Mouse (Mus musculus): ENCODE measurements around the gene Dnah8. TPM values are rescaled to one million over a fixed set of nuclear protein-coding genes. Genes with fewer than 3 reads are reported as not detected.

Dnah8 gene
- total RNA-seq (2014; fragmentation: Nextera tagmentation) (18.8 and 23.1 TPM in 2 replicates), total RNA-seq (2017) (20.3 and 28.0 TPM in 2 replicates)

DNA sequence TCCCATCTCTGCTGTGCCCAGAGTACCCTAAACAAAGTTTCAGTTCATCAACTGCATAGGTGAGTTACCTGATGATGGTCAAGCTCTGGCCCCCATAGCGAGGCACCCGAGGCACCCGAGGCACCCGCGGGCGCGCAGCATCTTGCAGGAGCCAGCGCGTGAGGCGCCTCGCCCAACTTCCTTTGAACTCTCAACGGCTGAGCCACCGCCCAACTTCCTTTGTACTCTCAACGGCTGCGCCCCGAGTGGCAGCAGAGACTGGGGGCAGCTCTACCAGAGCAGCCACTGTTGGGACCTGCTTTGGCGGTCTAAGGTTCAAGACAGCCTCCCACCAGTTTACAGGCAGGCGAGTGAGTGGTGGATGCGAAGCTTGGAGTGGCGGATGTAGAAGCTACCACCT lies at the start of gene Dnah8:
Gene Dnah8 (plus strand): TSS at position 223 of the 400 bp plus-strand sequence.
- peak; percentile 74 for ATAC-seq (replicated peaks; ENCODE audit: poor library complexity, severe bottlenecking)

DNA sequence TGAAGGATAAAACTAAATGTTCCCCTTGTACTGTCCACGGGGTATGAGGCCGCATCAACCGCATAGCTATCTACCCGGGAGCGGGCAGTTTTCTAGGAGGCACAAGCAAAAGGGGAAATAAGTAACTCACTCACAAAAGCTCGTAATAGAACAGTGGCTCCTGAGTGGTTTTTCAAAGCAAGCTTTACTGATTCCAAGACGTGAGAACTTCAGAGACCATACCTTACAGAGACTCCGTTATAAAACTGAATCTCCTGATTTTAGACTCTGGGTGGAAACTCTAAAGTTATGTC lies 49.4 kb upstream of the Dnah8 start:
- peak; percentile 29; the same call in 1 of the 2 replicates for ATAC-seq (replicated peaks; ENCODE audit: poor library complexity, severe bottlenecking)

GRCm38 (mm10) chr17:30575121-30575904 lies 48.8 kb upstream of the Dnah8 start:
- ATAC-seq (replicated peaks; ENCODE audit: poor library complexity, severe bottlenecking), result 0 out of 2 replicates have a peak, but pooled peaks have one; percentile 4

DNA sequence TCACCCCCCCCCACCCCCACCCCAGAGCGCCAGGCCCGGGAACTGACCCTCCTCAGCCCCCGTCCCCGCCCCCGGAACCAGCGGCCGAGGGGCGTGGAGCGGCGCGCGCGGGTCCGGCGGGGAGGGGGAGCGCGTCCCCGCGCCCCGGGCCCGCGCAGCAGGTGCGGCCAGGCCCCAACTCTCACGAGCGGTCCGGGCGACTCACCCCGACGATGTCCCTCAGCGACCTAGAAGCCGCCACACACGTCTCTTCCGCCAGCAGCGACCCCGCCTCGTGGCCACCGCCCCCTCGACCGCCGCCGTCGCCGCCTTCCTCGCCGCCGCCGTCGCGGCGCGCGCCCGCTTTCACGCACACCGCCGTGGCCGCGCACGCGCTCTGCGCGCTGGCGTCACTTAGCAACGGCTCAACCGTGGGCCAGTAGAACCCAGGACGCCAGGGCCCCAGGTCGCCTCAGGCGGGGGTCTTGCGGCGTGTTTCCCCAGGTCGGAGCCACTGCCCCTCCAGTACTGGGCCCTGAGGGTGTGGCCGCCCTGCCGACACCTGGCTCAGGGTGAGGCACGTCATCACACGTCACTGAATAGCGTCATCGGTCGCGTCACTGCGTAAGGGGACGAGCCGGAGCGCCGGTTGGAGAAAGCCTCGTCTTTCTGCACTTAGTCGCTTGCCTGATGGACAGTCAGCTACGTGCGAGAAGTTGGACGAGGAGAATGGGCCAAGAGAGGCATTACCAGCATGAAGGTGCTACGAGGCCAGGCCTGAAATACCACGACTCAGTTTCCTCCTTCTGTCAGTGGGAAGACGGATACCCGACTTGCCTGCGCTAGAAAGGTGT lies 48.0 kb upstream of the Dnah8 start, which contains the start of gene Btbd9:
Gene Btbd9 (minus strand): TSS at position 548 of the 833 bp plus-strand sequence.
- ATAC-seq (replicated peaks; ENCODE audit: poor library complexity, severe bottlenecking), result peak; percentile 90

- ATAC-seq (replicated peaks; ENCODE audit: poor library complexity, severe bottlenecking), result no peak
These were observed 47.2 kb upstream of the Dnah8 start for GRCm38 (mm10) chr17:30576946-30577345.

GRCm38 (mm10) chr17:30580781-30581180 lies 43.4 kb upstream of the Dnah8 start:
- no peak for ATAC-seq (replicated peaks; ENCODE audit: poor library complexity, severe bottlenecking)

DNA sequence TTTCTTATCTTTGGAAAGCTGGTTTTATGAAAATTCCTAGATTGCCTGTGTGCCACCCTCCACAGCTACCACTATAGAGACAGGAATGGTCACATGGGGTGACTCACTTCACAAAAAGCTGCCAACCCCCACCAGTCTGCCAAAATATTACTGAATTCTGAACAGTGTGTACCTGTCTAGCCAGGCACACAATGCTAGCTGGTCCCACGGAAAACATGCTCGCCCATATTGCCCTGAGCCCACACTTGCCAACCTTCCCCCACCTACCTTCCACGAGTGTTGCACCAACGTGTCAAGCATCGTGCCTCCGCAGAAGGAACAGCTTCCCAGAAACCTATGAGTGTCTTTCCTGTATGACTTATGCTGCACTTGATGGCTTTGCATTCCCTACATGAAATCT lies 43.0 kb upstream of the Dnah8 start:
- ATAC-seq (replicated peaks; ENCODE audit: poor library complexity, severe bottlenecking), result no peak

- ATAC-seq (replicated peaks; ENCODE audit: poor library complexity, severe bottlenecking), result no peak
These were observed 41.8 kb upstream of the Dnah8 start for GRCm38 (mm10) chr17:30582313-30582712.

GRCm38 (mm10) chr17:30583258-30584001 lies 40.7 kb upstream of the Dnah8 start:
- no peak for ATAC-seq (replicated peaks; ENCODE audit: poor library complexity, severe bottlenecking)

DNA sequence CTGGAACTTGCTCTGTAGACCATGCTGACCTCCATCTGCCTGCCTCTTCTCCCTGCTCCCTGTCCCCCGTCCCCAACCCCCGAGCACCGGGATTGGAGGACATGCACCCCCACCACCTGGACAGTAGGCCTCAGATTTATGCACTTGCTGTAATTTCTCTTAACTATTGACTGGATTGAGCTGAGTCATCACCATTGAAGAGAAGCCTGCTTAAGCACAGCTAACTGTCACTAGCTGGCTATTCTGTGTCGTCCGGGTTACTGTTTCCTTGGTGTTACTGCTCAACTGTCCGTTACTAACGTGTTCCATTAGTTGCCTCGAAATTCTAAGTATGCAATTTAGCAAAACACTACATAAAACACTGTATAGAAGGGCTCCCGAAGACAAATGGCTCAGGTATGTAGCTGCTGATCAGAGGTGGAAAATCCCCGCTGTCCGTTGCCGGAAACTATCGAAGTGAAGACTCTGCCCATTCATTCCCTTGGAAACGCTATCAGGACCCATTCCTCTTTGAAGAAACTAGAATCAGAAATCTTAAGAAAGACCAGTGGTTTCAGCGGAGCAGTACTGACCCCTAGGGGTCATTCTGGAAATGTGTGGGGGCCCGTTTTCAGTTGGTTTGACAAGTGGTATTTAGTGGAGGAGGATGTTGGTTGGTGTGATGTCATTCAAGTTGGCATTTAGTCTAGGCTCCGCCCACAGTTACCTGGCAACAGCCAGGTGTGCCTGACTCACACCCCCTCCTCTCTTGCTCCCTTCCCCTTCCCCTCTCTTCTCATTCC lies 33.5 kb upstream of the Dnah8 start:
- peak; percentile 59 for ATAC-seq (replicated peaks; ENCODE audit: poor library complexity, severe bottlenecking)

- no peak for ATAC-seq (replicated peaks; ENCODE audit: poor library complexity, severe bottlenecking)
These were observed 29.7 kb upstream of the Dnah8 start for GRCm38 (mm10) chr17:30594407-30594806.

- no peak for ATAC-seq (replicated peaks; ENCODE audit: poor library complexity, severe bottlenecking)
These were observed 29.3 kb upstream of the Dnah8 start for GRCm38 (mm10) chr17:30594846-30595245.

GRCm38 (mm10) chr17:30597786-30598185 lies 26.4 kb upstream of the Dnah8 start:
- no peak for ATAC-seq (replicated peaks; ENCODE audit: poor library complexity, severe bottlenecking)

DNA sequence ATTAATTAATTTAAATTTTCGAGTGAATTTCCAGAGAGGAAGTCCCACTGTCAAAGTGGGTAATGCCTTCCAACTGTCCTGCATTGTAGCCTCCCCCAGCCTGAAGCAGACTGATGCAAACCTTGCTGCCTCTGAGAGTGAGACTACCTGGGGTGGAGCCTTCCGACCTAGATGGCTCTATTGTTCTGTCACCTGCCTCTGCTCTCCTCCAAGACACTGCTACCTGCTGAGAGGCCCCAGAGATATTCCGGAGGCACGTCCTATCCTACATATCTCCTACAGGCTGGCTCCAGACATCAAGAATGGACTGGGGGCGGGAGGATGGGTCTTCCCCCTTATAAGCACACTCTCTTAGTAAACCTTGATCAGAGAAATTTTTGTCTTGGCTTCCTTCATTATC lies 25.9 kb upstream of the Dnah8 start:
- ATAC-seq (replicated peaks; ENCODE audit: poor library complexity, severe bottlenecking), result no peak

GRCm38 (mm10) chr17:30602175-30602574 lies 22.0 kb upstream of the Dnah8 start:
- ATAC-seq (replicated peaks; ENCODE audit: poor library complexity, severe bottlenecking), result no peak

DNA sequence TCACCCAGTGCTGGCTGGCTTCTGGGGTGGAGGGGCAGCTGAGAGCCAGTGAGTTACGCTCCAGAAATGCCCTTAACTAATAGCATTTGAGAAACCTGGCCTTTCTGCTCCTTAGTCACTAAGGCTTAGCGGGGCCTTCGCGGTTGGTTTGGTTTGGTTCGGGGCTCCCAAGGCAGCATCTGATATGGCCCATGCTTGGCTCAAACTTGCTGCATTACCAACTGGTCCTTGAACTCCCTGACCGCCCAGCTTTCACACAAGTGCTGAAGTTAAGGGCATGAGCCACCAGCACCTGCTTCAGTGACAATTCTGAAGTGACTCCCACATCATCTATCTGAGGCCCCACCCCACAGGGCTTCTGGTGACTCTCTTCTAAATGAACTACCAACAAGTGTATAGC lies 19.9 kb upstream of the Dnah8 start:
- ATAC-seq (replicated peaks; ENCODE audit: poor library complexity, severe bottlenecking), result no peak

DNA sequence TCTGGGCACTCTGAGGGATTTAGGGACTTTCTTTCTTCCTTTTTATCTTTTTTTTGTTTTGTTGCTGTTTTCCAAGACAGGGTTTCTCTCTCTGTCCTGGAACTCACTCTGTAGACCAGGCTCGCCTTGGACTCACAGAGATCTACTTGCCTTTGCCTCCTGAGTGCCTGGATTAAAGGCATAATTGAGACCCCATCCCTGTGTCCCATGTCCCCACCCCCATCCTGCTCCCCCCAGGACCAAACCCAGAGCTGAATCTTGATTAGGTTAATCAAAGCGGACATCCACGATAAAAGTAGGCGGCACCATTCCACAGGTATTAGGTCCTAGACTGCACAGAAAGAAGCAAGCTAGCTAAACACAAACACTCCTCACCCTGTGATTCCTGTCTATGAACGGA lies 19.2 kb upstream of the Dnah8 start:
- no peak for ATAC-seq (replicated peaks; ENCODE audit: poor library complexity, severe bottlenecking)

DNA sequence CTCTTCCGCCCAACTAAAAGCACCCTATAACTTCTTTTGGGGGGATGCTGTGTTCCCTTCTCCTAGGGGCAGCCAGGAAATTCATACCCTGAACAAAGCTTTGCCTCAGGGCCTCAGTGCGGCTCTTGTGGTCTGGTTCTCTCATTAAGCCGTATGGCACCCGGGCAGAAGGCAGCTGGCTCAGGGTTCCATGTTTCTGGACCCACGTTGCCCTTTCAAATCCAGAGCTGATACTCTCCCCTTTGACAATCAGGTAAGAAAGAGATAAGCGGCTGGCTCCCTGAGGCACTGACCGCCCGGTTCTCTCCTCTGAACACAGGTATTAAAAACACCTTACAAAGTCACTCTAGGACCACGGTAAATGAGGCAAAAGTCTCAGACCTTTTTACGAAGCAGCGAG lies 17.9 kb upstream of the Dnah8 start:
- no peak for ATAC-seq (replicated peaks; ENCODE audit: poor library complexity, severe bottlenecking)

DNA sequence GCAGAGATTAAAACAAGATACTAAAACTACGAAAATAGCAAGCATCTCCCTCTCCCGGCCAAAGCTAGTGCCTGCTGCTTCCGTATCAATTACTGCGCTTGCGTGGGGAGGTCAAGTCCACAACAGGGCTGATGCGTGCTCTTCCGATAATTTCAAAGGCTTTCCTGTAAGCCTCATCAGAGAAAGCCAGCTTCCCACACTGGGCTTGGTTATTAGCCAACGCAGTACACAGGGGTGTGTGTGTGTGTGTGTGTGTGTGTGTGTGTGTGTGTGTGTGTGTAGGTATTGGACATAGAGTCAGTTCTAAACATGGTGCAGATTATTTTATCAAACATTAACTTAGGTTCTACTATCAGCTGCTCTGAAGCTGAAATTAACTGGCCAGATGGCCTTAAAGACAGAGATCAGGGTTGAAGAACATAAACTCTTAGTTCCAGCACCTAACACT lies 17.5 kb upstream of the Dnah8 start:
- ATAC-seq (replicated peaks; ENCODE audit: poor library complexity, severe bottlenecking), result no peak

DNA sequence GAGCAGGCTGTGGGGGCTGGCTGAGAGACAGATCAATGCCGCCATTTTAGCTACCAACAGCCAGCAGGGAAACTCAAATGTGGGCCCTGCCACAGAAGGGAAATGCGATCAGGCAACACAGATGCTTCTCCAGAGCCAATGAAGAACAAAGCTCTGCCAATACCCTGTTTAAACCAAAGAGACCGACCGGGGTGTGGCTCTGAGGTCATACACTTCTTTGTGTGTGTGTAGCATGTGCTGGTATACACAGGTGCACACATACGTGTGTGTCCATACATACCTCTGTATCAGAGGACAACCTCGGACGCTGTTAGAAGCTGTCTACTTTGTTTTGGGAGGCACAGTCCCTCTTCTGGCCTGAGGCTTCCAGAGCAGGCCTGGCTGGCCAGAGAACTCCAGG lies 16.8 kb upstream of the Dnah8 start:
- ATAC-seq (replicated peaks; ENCODE audit: poor library complexity, severe bottlenecking), result no peak
